Mouse (Mus musculus) left cerebral cortex, postnatal 14 days (tissue): ENCODE measurements at regions not wholly inside any gene's neighbourhood (a gene's known extent, or its start where the extent isn't known, plus 50 kb on each side); places are given as distances from the start of the nearest gene placed in this dataset.
A peak's percentile ranks its signal among the peaks of the same experiment; 100 is the strongest.

Source experiments
- DNase-seq, 2 experiments: peaks; one replicate each; pipeline ENCODE4 v3.0.0; 2021 to 2022; ENCODE audit warnings: low spot score in 2 of 2, mixed read lengths in 1 of 2
- intact Hi-C: fragments of 180-260 bp; cut with DNase I; formaldehyde crosslinking; loops from one replicate; pipeline ENCODE4 v1.15.1; 2025

GRCm38 (mm10) chr8:33081941-33082340 lies 346.6 kb upstream of the 5930422O12Rik start:
- no peak for DNase-seq
- intact Hi-C loops = no loop called here

GRCm38 (mm10) chr8:33085461-33085860 lies 343.0 kb upstream of the 5930422O12Rik start:
- intact Hi-C loops = no loop called here
- DNase-seq = no peak

- intact Hi-C loops = no loop called here
Measured at GRCm38 (mm10) chr8:33089731-33090130, 338.8 kb upstream of the 5930422O12Rik start.

GRCm38 (mm10) chr8:33108914-33109313 lies 319.6 kb upstream of the 5930422O12Rik start:
- intact Hi-C loops = no loop called here
- DNase-seq = no peak

More at GRCm38 (mm10) chr8:33089731-33090130, 338.8 kb upstream of the 5930422O12Rik start:
- no peak for DNase-seq

GRCm38 (mm10) chr8:33115271-33116236 lies 313.0 kb upstream of the 5930422O12Rik start:
- intact Hi-C loops = no loop called here
- DNase-seq = no peak

GRCm38 (mm10) chr8:33123061-33123587 lies 305.4 kb upstream of the 5930422O12Rik start:
- intact Hi-C loops = no loop called here
- no peak for DNase-seq

GRCm38 (mm10) chr8:33126981-33127380 lies 301.5 kb upstream of the 5930422O12Rik start:
- intact Hi-C loops = no loop called here
- DNase-seq = no peak

GRCm38 (mm10) chr8:33138874-33139273 lies 289.6 kb upstream of the 5930422O12Rik start:
- intact Hi-C loops = no loop called here
- DNase-seq = no peak

- intact Hi-C loops = no loop called here
- no peak for DNase-seq
Measured at GRCm38 (mm10) chr8:33139850-33140249, 288.7 kb upstream of the 5930422O12Rik start.

- intact Hi-C loops = no loop called here
Measured at GRCm38 (mm10) chr8:33177642-33178041, 250.9 kb upstream of the 5930422O12Rik start.

GRCm38 (mm10) chr8:33183029-33183428 lies 245.5 kb upstream of the 5930422O12Rik start:
- intact Hi-C loops = loop anchor here (5.0 kb wide), 3 partner anchors 166 to 1176 kb away; no protein-coding TSS in a partner anchor
- DNase-seq = no peak

More at GRCm38 (mm10) chr8:33177642-33178041, 250.9 kb upstream of the 5930422O12Rik start:
- peak in 1 of 2 experiments; percentile 8 for DNase-seq
